Mouse (Mus musculus) myocyte (in vitro differentiated cells): Measurements from ENCODE around the gene Tbc1d16. TPM values are rescaled to one million over a fixed set of nuclear protein-coding genes. Genes with fewer than 3 reads are reported as not detected.

Source experiments
- H3K27me3 ChIP-seq: one replicate; pipeline ENCODE4 v1.6.1; 2011; ENCODE audit not compliant: control insufficient read depth, insufficient read depth, insufficient read length
- H3K36me3 ChIP-seq: one replicate; pipeline ENCODE4 v1.6.1; 2011; ENCODE audit not compliant: control insufficient read depth, insufficient read depth
- H3K4me2 ChIP-seq: one replicate; pipeline ENCODE4 v1.6.1; 2011; ENCODE audit warnings: low read depth, control low read depth
- H3K4me3 ChIP-seq: one replicate; pipeline ENCODE4 v1.5.1; 2011; ENCODE audit warnings: mild to moderate bottlenecking, control low read depth, moderate library complexity
- H3K79me2 ChIP-seq: one replicate; pipeline ENCODE4 v1.6.1; 2011; ENCODE audit not compliant: control insufficient read depth, insufficient read depth
- H3ac ChIP-seq: one replicate; pipeline ENCODE4 v1.6.1; 2011; ENCODE audit not compliant: control insufficient read depth, insufficient read length
- CEBPB ChIP-seq: IDR thresholded peaks from 2 replicates; pipeline ENCODE4 v1.6.1; 2011; ENCODE audit warnings: mild to moderate bottlenecking, moderate library complexity; ENCODE audit not compliant: poor library complexity, insufficient read depth, severe bottlenecking
- E2F4 ChIP-seq: IDR thresholded peaks from one replicate; pipeline ENCODE4 v1.6.1; 2011; ENCODE audit warnings: mild to moderate bottlenecking, control low read depth, moderate library complexity; ENCODE audit not compliant: insufficient read depth
- MAX ChIP-seq: IDR thresholded peaks from one replicate; pipeline ENCODE4 v1.6.1; 2011; ENCODE audit warnings: low read depth, mild to moderate bottlenecking, control low read depth
- MYOD1 ChIP-seq, 3 experiments: IDR thresholded peaks; one replicate each; pipeline ENCODE4 v1.6.1; 2011; ENCODE audit warnings: control low read depth in 2 of 3, low read depth in 2 of 3, mild to moderate bottlenecking in 2 of 3, moderate library complexity in 1 of 3; ENCODE audit not compliant: insufficient read length in 2 of 3, control insufficient read depth in 1 of 3
- MYOG ChIP-seq, 3 experiments: IDR thresholded peaks; one replicate each; pipeline ENCODE4 v1.6.1; 2011; ENCODE audit warnings: control low read depth in 2 of 3, low read depth in 2 of 3, mild to moderate bottlenecking in 2 of 3; ENCODE audit not compliant: insufficient read length in 2 of 3, control insufficient read depth in 1 of 3, insufficient read depth in 1 of 3
- POLR2A ChIP-seq: IDR thresholded peaks from one replicate; pipeline ENCODE4 v1.6.1; 2011; ENCODE audit warnings: low read depth, mild to moderate bottlenecking, control low read depth, moderate library complexity; ENCODE audit not compliant: insufficient read length
- POLR2AphosphoS2 ChIP-seq: IDR thresholded peaks from one replicate; pipeline ENCODE4 v1.6.1; 2011; ENCODE audit warnings: low read depth, control low read depth; ENCODE audit not compliant: insufficient read length
- REST ChIP-seq: IDR thresholded peaks from one replicate; pipeline ENCODE4 v1.6.1; 2011; ENCODE audit warnings: mild to moderate bottlenecking, control low read depth, moderate library complexity; ENCODE audit not compliant: insufficient read depth, insufficient read length
- SRF ChIP-seq: IDR thresholded peaks from one replicate; pipeline ENCODE4 v1.6.1; 2011; ENCODE audit warnings: low read depth; ENCODE audit not compliant: control insufficient read depth, insufficient read length
- TCF12 ChIP-seq: IDR thresholded peaks from one replicate; pipeline ENCODE4 v1.6.1; 2011; ENCODE audit warnings: mild to moderate bottlenecking, control low read depth; ENCODE audit not compliant: poor library complexity, insufficient read depth, severe bottlenecking
- TCF3 ChIP-seq: IDR thresholded peaks from one replicate; pipeline ENCODE4 v1.6.1; 2011; ENCODE audit warnings: low read depth, control low read depth; ENCODE audit not compliant: insufficient read length
- USF1 ChIP-seq: IDR thresholded peaks from one replicate; pipeline ENCODE4 v1.6.1; 2011; ENCODE audit warnings: low read depth, mild to moderate bottlenecking, control low read depth, moderate library complexity
- polyA plus RNA-seq: library from polyadenylated mRNA; unstranded; fragments of >200 nt; fragmentation: generic; extraction: Trizol; gene quantifications from one replicate; pipeline ENCODE4 v1.2.1, GENCODE M21; 2012; ENCODE audit warnings: missing spikeins

The Tbc1d16 gene
- polyA plus RNA-seq, 1 experiment, result 8.5 TPM

- Histone ChIP-seq H3K4me3 (no peak overlapping the region), H3K27me3 (no peaks in the 10 kb centered on the region), H3K79me2 (no peaks in the 10 kb centered on the region), H3K36me3 (no peaks in the 10 kb centered on the region), H3K4me2 (peak overlapping the region; percentile 67), H3ac (no peak overlapping the region)
- TF ChIP-seq TCF12 (no peak), TCF3 (no peak), E2F4 (no peak), REST (no peak), MYOD1 (IDR thresholded peaks at IDR 0.05; ENCODE audit: control insufficient read depth in 1 of 3, insufficient read length in 2 of 3, low read depth in 2 of 3) (no peak), MYOG (IDR thresholded peaks at IDR 0.05; ENCODE audit: control insufficient read depth in 1 of 3, insufficient read depth in 1 of 3, insufficient read length in 2 of 3, low read depth in 2 of 3) (no peak), POLR2A (no peak), SRF (no peak), CEBPB (no peak), MAX (no peak), USF1 (no peak), POLR2AphosphoS2 (no peak)
These were observed 19.4 kb downstream of the Tbc1d16 start for GRCm38 (mm10) chr11:119208870-119209370.

GRCm38 (mm10) chr11:119207986-119208385 is 20.3 kb downstream of the Tbc1d16 start:
- Histone ChIP-seq H3K4me2 (no peak overlapping the region), H3K27me3 (no peaks in the 10 kb centered on the region), H3ac (no peak overlapping the region), H3K79me2 (no peaks in the 10 kb centered on the region), H3K36me3 (no peaks in the 10 kb centered on the region), H3K4me3 (no peak overlapping the region)
- peak in 1 of 3 experiments; percentile 70 for TF ChIP-seq MYOG (IDR thresholded peaks at IDR 0.05; ENCODE audit: control insufficient read depth in 1 of 3, insufficient read depth in 1 of 3, insufficient read length in 2 of 3, low read depth in 2 of 3)
- no peak for TF ChIP-seq USF1

- no peaks in the 10 kb centered on the region for H3K79me2 ChIP-seq
- H3K36me3 ChIP-seq, result no peaks in the 10 kb centered on the region
- no peaks in the 10 kb centered on the region for H3K27me3 ChIP-seq
These were observed 21.7 kb downstream of the Tbc1d16 start for GRCm38 (mm10) chr11:119206562-119206961.

GRCm38 (mm10) chr11:119205738-119206137 is 22.6 kb downstream of the Tbc1d16 start:
- Histone ChIP-seq H3ac (no peak overlapping the region), H3K4me2 (no peak overlapping the region), H3K4me3 (no peak overlapping the region), H3K36me3 (no peaks in the 10 kb centered on the region), H3K79me2 (no peaks in the 10 kb centered on the region), H3K27me3 (no peaks in the 10 kb centered on the region)
- no peak for TF ChIP-seq MAX
- TF ChIP-seq POLR2A, result no peak
- no peak for TF ChIP-seq E2F4
- no peak for TF ChIP-seq MYOG (IDR thresholded peaks at IDR 0.05; ENCODE audit: control insufficient read depth in 1 of 3, insufficient read depth in 1 of 3, insufficient read length in 2 of 3, low read depth in 2 of 3)

More at GRCm38 (mm10) chr11:119206562-119206961, 21.7 kb downstream of the Tbc1d16 start:
- Histone ChIP-seq H3K4me3 (no peak overlapping the region), H3ac (no peak overlapping the region), H3K4me2 (no peak overlapping the region)
- TF ChIP-seq REST (no peak), CEBPB (no peak), POLR2A (no peak), SRF (no peak)

GRCm38 (mm10) chr11:119203423-119203822 is 24.9 kb downstream of the Tbc1d16 start:
- Histone ChIP-seq H3K36me3 (no peaks in the 10 kb centered on the region), H3K79me2 (no peaks in the 10 kb centered on the region), H3K27me3 (no peaks in the 10 kb centered on the region), H3K4me2 (no peak overlapping the region), H3K4me3 (no peak overlapping the region), H3ac (no peak overlapping the region)
- no peak for TF ChIP-seq E2F4
- peak; percentile 8 for TF ChIP-seq SRF

- H3ac ChIP-seq, result no peak overlapping the region
- H3K4me3 ChIP-seq, result no peak overlapping the region
- H3K27me3 ChIP-seq, result no peaks in the 10 kb centered on the region
- no peaks in the 10 kb centered on the region for H3K79me2 ChIP-seq
- no peak overlapping the region for H3K4me2 ChIP-seq
- TF ChIP-seq TCF12 (no peak), CEBPB (no peak), MAX (no peak), POLR2AphosphoS2 (no peak), SRF (no peak)
- H3K36me3 ChIP-seq, result no peaks in the 10 kb centered on the region
These were observed 29.1 kb downstream of the Tbc1d16 start for GRCm38 (mm10) chr11:119199233-119199601.
